In the genomic region with DNA sequence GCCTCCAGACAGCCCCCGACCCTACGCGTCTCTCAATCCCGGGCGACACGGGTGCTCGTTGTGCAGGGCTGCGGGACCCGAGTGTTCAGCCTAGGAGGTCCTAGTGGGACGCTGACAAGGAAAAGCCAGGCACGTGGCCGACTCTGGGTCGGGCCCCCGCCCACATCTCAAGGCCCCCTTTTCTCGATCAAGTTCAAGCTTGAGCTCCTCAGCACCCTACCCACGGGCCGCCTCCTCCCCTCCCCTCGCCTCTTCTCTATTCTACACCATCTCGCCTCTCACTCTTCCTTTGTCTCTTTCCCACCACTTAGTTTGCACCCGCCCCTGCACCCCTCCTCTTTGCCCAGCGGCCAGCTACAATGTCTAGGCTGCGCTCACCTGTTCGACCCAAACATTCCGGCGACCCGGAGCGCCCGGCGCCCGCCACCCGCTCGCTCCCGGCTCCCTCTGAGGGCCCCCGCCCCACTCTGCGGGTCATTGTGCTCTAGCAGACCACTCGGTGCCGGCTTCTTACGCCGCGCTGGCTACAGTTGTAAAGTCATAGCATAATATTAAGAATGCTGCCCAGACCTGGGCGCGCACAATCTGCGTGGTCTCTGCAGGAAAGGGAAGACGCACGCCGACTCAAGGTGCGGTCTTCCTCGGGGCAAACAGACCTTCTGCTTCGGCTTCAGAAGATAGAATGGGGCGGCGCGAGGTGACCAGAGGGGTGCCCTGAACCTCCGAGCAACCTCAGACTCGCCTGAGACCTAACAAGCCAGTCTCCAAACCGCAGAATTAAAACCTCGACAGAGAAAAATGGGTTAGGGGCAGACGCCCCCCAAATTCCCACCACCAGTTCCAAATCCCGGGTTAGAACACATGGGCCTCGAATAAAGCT, we compare ENCODE assay signal across 7 mouse cellular contexts. TPM values are rescaled to one million over a fixed set of nuclear protein-coding genes. Genes with fewer than 3 reads are reported as not detected.
DNase-seq lines count a peak whose midpoint lies in the region; ATAC-seq and TF ChIP-seq lines count a peak whose summit lies in the region.

No protein-coding gene starts in this region.

- peak overlapping the region; percentile 86 for H3K4me3 ChIP-seq in testis, adult 2 months (ENCODE audit: control insufficient read depth, low read depth, low read length)
- peak overlapping the region; percentile 47 for H3K4me3 ChIP-seq in cortical plate, adult 2 months (ENCODE audit: insufficient read depth, low read length)
- H3K4me3 ChIP-seq in heart, postnatal 0 days (ENCODE audit: low read depth, low read length), result peak overlapping the region; percentile 98
- H3K4me3 ChIP-seq in liver, embryonic 11.5 days (ENCODE audit: low read depth, low read length), result peak overlapping the region; percentile 79

- H3K4me2 ChIP-seq in heart, postnatal 0 days (ENCODE audit: low read depth, low read length), result peak overlapping the region; percentile 78
- H3K4me2 ChIP-seq in liver, embryonic 11.5 days, result peak overlapping the region; percentile 98

- no peak for DNase-seq in testis, postnatal 14 days (ENCODE audit: low spot score)
- no peak for DNase-seq in heart, postnatal 0 days (ENCODE audit: low spot score)
- DNase-seq in liver, embryonic 11.5 days (ENCODE audit: low spot score), result peak; percentile 62
- peak; percentile 77 for DNase-seq in neural tube, embryonic 10.5 days (ENCODE audit: extremely low spot score, low spot score)
- no peak for DNase-seq in urinary bladder, adult 18-20 months (ENCODE audit: low spot score in 2 of 2)

- TF ChIP-seq CTCF in testis, adult 2 months (IDR thresholded peaks at IDR 0.05; ENCODE audit: control insufficient read depth, insufficient read depth, insufficient replicate concordance, low read depth, low read length), result no peak
- TF ChIP-seq CTCF in cortical plate, adult 2 months (IDR thresholded peaks at IDR 0.05; ENCODE audit: extremely low read depth, insufficient read depth, low read length), result no peak
- no peak for TF ChIP-seq CTCF in heart, postnatal 0 days (IDR thresholded peaks at IDR 0.05; ENCODE audit: low read depth)

- peak overlapping the region; percentile 66 for H3K27ac ChIP-seq in testis, adult 2 months (ENCODE audit: control insufficient read depth, insufficient read depth, low read depth, low read length)
- peak overlapping the region; percentile 32 for H3K27ac ChIP-seq in cortical plate, adult 2 months (ENCODE audit: insufficient read depth, low read length)
- H3K27ac ChIP-seq in heart, postnatal 0 days (ENCODE audit: low read depth), result peak overlapping the region; percentile 89
- H3K27ac ChIP-seq in liver, embryonic 11.5 days (ENCODE audit: low read depth, low read length), result peak overlapping the region; percentile 88

- TF ChIP-seq EP300 in heart, postnatal 0 days (IDR thresholded peaks at IDR 0.05; ENCODE audit: low read depth), result no peak

- peaks cover 31% of the 10 kb centered on the region for H3K4me1 ChIP-seq in testis, adult 2 months (ENCODE audit: control insufficient read depth, insufficient read depth, low read length)
- H3K4me1 ChIP-seq in cortical plate, adult 2 months (ENCODE audit: control insufficient read depth, insufficient read depth, low read length), result peaks cover 1% of the 10 kb centered on the region; the same call in 1 of the 2 replicates
- H3K4me1 ChIP-seq in heart, postnatal 0 days (ENCODE audit: control insufficient read depth, insufficient read depth), result peaks cover 24% of the 10 kb centered on the region
- peaks cover 52% of the 10 kb centered on the region for H3K4me1 ChIP-seq in liver, embryonic 11.5 days (replicated peaks; ENCODE audit: control insufficient read depth, insufficient read depth, low read length)

- peak; percentile 18 for ATAC-seq in heart, postnatal 0 days (ENCODE audit: insufficient read depth, low read depth)
- ATAC-seq in liver, embryonic 11.5 days (replicated peaks; ENCODE audit: low FRiP score), result peak; percentile 32

- no peaks in the 10 kb centered on the region for H3K27me3 ChIP-seq in testis, adult 2 months (ENCODE audit: control insufficient read depth, insufficient read depth, low read length)
- H3K27me3 ChIP-seq in heart, postnatal 0 days (ENCODE audit: control insufficient read depth, insufficient read depth, low read length), result no peaks in the 10 kb centered on the region
- no peaks in the 10 kb centered on the region for H3K27me3 ChIP-seq in liver, embryonic 11.5 days (replicated peaks; ENCODE audit: control insufficient read depth, insufficient read depth, low read length)

- under 1% methylated on average over 58 of the region's 59 CpGs for WGBS in heart, postnatal 0 days
- WGBS in liver, embryonic 11.5 days, result under 1% methylated on average over 58 of the region's 59 CpGs

- H3K9ac ChIP-seq in heart, postnatal 0 days (replicated peaks; ENCODE audit: low read depth, low read length), result peak overlapping the region; percentile 91
- H3K9ac ChIP-seq in liver, embryonic 11.5 days (ENCODE audit: low read depth, low read length), result peak overlapping the region; percentile 63

- no peak; the same call in 1 of the 2 replicates for TF ChIP-seq POLR2A in testis, adult 2 months (IDR thresholded peaks at IDR 0.05; ENCODE audit: control insufficient read depth, low read depth, low read length)
- TF ChIP-seq POLR2A in cortical plate, adult 2 months (IDR thresholded peaks at IDR 0.05; ENCODE audit: extremely low read depth, insufficient read depth, low read length), result no peak

- H3K36me3 ChIP-seq in testis, adult 2 months (ENCODE audit: control insufficient read depth, insufficient read depth, low read length), result no peaks in the 10 kb centered on the region
- no peaks in the 10 kb centered on the region for H3K36me3 ChIP-seq in heart, postnatal 0 days (replicated peaks; ENCODE audit: control insufficient read depth, insufficient read depth, low read length)
- H3K36me3 ChIP-seq in liver, embryonic 11.5 days (ENCODE audit: control insufficient read depth, insufficient read depth, low read length), result no peaks in the 10 kb centered on the region; the same call in 1 of the 2 replicates

- no peaks in the 10 kb centered on the region for H3K9me3 ChIP-seq in heart, postnatal 0 days (replicated peaks; ENCODE audit: control insufficient read depth, low read length)
- H3K9me3 ChIP-seq in liver, embryonic 11.5 days (ENCODE audit: control insufficient read depth, low read length), result no peaks in the 10 kb centered on the region

RNA-seq across cellular contexts. Expression of a gene that starts 47.2 kb away (rescaled TPM):
- polyA plus RNA-seq in testis, adult 2 months (2012; rRNA removed), result 1.9 and 4.2 TPM in 2 replicates
- not detected in 2 replicates for polyA plus RNA-seq in cortical plate, adult 2 months (2012; rRNA removed)
- not detected in 2 replicates for total RNA-seq in heart, postnatal 0 days (2014; rRNA removed; ENCODE audit: low replicate concordance)
- polyA plus RNA-seq in heart, postnatal 0 days (2015; fragmentation: Nextera tagmentation; extraction: Ambion mirVana), result 0.45 TPM in 1 of 2 replicates, not detected in the other
- not detected in 2 replicates for polyA plus RNA-seq in liver, embryonic 11.5 days (2014; fragmentation: Nextera tagmentation; extraction: Ambion mirVana)

Comparison
In these comparisons a context has a peak if more than half of its experiments do, and no peak if none do; other contexts are left out.
1. H3K27ac ChIP-seq: peak in every context shown above with its lines; median percentile 89 in heart, postnatal 0 days; 88 in liver, embryonic 11.5 days; 66 in testis, adult 2 months; 32 in cortical plate, adult 2 months.
2. H3K4me3 ChIP-seq: peak in every context shown above with its lines; median percentile 98 in heart, postnatal 0 days; 86 in testis, adult 2 months; 79 in liver, embryonic 11.5 days; 47 in cortical plate, adult 2 months.
3. DNase-seq: peak in liver, embryonic 11.5 days (single experiment) and neural tube, embryonic 10.5 days (single experiment); none in testis, postnatal 14 days (single experiment), heart, postnatal 0 days (single experiment) and urinary bladder, adult 18-20 months (0 of 2).